Mouse (Mus musculus) ES-CJ7 (cell line): ENCODE data around the gene Gm19426.

Experiments
- DNase-seq: peaks from one replicate; pipeline ENCODE4 v3.0.0; 2011; ENCODE audit warnings: low read depth, low spot score

Gene Gm19426

DNA sequence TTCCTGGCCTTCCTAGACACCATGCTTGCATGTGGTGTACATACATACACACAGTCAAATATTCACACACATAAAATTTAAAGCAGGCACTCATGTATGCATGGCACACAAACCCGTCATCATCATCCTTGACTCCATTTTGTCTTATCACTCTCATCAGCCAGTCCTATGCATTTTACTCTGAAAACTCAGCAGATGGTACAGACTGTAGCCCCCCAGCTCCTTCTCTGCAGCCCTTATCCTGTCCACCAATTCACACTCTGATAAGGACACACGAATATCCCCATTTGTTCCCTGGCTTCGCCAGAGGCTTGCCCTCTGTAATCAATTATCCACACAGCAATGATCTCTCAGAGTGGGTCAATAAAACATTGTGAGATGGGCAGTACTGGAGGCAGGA lies 22.3 kb downstream of the Gm19426 start:
- DNase-seq = no peak

GRCm38 (mm10) chr2:84720718-84721117 lies 22.7 kb downstream of the Gm19426 start:
- no peak for DNase-seq

- no peak for DNase-seq
These were observed 26.1 kb downstream of the Gm19426 start for GRCm38 (mm10) chr2:84717357-84717756.

- DNase-seq = no peak
These were observed 26.8 kb downstream of the Gm19426 start for GRCm38 (mm10) chr2:84716423-84717355.

- peak; percentile 98 for DNase-seq
These were observed 27.7 kb downstream of the Gm19426 start for GRCm38 (mm10) chr2:84715562-84716361.

GRCm38 (mm10) chr2:84714811-84715561 lies 28.5 kb downstream of the Gm19426 start, which contains the start of gene Zdhhc5:
Gene Zdhhc5, minus strand, starts transcription at chr2:84715180.
- DNase-seq = peak; percentile 98

DNA sequence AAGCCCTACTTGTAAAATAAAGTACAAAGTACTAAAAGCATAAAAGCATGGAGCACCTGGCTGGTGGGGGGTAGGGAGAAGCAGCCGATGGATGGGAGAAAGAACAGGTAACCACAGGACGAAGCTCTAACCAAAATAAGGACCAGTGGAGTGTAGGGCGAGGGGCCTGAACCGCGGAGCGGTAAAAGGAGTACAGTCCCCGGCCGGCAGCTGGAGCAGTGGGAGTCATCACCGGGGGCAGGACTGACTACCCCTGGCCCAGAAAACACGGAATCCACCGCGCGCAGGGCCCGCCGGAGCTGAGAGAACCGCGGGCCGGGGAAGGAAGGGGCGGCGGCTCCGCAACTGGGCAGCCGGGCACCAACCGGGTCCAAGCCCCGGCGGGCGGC lies 29.0 kb downstream of the Gm19426 start:
- peak; percentile 14 for DNase-seq

GRCm38 (mm10) chr2:84711898-84712297 lies 31.6 kb downstream of the Gm19426 start:
- DNase-seq = no peak

DNA sequence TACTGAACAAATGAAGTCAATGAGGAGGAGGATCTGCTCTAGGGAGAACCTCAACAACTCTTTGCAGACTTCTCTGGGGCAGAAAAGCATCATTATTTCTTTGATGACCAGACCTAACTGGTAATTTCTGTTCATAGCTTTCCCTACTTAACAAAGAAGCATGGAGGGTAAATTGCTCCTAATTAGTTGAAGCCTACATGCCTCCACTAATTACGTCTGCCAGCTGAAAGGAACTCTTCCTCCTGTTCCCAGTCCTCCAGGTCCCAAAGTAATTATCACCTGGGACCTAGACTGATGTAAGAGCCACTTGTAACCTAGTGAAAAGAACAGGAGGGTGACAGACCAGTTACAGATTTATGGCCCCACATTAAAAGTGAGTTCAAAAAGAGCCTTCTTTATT lies 35.9 kb downstream of the Gm19426 start:
- no peak for DNase-seq

GRCm38 (mm10) chr2:84705295-84705694 lies 38.2 kb downstream of the Gm19426 start:
- DNase-seq = no peak

- no peak for DNase-seq
These were observed 39.1 kb downstream of the Gm19426 start for GRCm38 (mm10) chr2:84704329-84704728.

DNA sequence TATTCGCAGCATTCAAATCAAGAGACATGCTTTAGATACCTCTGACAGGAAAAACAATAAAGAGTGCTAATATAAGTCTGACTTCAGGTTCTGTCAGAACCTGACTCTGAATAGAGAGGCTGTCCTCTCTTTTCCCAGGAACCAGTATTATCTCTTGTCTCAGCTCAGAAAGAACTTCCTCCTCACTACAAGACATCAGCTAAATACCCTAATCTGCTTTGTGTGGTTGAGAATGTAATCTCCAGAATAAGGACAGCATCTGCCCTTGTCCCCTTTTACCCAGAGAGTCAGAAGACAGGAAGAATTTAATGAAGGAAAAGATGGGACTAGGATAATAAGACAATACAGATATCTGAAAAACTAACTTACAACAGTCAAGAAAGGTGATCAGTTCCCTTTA lies 40.0 kb downstream of the Gm19426 start:
- no peak for DNase-seq

DNA sequence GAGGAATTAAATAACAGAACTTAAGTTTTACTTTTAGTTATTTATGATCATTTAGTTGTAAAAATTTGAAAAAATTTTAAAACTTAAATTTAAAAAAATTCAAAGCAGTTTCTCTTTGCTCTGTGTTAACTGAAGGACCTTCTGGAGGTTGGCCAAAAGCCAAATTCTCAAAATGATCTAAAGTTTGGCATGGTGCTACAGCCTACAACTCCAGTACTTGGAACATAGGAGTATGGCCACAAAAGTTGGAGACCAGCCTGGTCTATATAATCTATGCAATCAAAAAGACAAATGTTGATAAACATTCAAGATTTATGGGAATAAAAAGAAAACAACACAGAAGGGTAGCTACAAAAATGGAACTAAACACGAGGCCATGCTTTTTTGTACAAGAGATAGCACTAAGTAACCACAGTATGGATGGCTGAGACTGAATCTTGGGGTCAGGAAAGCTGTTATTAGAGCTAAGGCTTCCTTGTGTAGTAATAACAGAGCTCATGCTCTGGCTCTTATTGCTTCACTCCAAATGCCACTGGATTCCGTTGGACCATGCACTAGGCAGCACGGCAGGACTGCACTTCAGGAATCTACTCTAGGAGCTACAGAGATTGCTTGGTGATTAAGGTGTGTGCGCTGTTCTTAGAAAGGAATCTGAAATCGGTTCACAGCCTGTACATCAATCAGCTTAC lies 48.3 kb downstream of the Gm19426 start:
- DNase-seq = no peak
